Mouse (Mus musculus) lung, adult 18-20 months (tissue): Measurements from ENCODE around the gene Adgb.
A peak's percentile ranks its signal among the peaks of the same experiment; 100 is the strongest.

Experiments
- DNase-seq, 2 experiments: peaks; one replicate each; pipeline ENCODE4 v3.0.0; 2022; ENCODE audit warnings: mixed read lengths in 2 of 2

The Adgb gene

GRCm38 (mm10) chr10:10471961-10472610 is at the start of gene Adgb:
Gene Adgb (minus strand): TSS chr10:10472326.
- DNase-seq, result peak; percentile 70 to 77

GRCm38 (mm10) chr10:10480139-10480538 is 8.0 kb upstream of the Adgb start:
- no peak for DNase-seq

GRCm38 (mm10) chr10:10477429-10477828 is 5.3 kb upstream of the Adgb start:
- peak in 1 of 2 experiments; percentile 9 for DNase-seq

GRCm38 (mm10) chr10:10476956-10477355 is 4.8 kb upstream of the Adgb start:
- no peak for DNase-seq

GRCm38 (mm10) chr10:10476549-10476948 is 4.4 kb upstream of the Adgb start:
- DNase-seq, result no peak

- DNase-seq, result no peak
These were observed 3.2 kb downstream of the Adgb start for GRCm38 (mm10) chr10:10468699-10469547.

GRCm38 (mm10) chr10:10460113-10460512 is 12.0 kb downstream of the Adgb start:
- no peak for DNase-seq

- peak; percentile 42 to 47 for DNase-seq
These were observed 15.1 kb downstream of the Adgb start for GRCm38 (mm10) chr10:10456991-10457390.

GRCm38 (mm10) chr10:10449067-10449466 is 23.1 kb downstream of the Adgb start:
- DNase-seq, result peak in 1 of 2 experiments; percentile 60

GRCm38 (mm10) chr10:10444841-10445466 is 27.2 kb downstream of the Adgb start:
- DNase-seq, result no peak

GRCm38 (mm10) chr10:10443558-10443957 is 28.6 kb downstream of the Adgb start:
- DNase-seq, result no peak

GRCm38 (mm10) chr10:10435014-10435413 is 37.1 kb downstream of the Adgb start:
- DNase-seq, result no peak

- no peak for DNase-seq
These were observed 42.5 kb downstream of the Adgb start for GRCm38 (mm10) chr10:10429635-10430034.

- no peak for DNase-seq
These were observed 43.1 kb downstream of the Adgb start for GRCm38 (mm10) chr10:10429032-10429431.

GRCm38 (mm10) chr10:10424383-10424782 is 47.7 kb downstream of the Adgb start:
- DNase-seq, result no peak

GRCm38 (mm10) chr10:10411046-10411445 is 61.1 kb downstream of the Adgb start:
- DNase-seq, result no peak

- DNase-seq, result peak in 1 of 2 experiments; percentile 9
These were observed 64.0 kb downstream of the Adgb start for GRCm38 (mm10) chr10:10408166-10408565.

- no peak for DNase-seq
These were observed 76.2 kb downstream of the Adgb start for GRCm38 (mm10) chr10:10395784-10396481.

- no peak for DNase-seq
These were observed 97.5 kb downstream of the Adgb start for GRCm38 (mm10) chr10:10374629-10375028.

- DNase-seq, result no peak
These were observed 108.1 kb downstream of the Adgb start for GRCm38 (mm10) chr10:10364025-10364424.

- no peak for DNase-seq
These were observed 116.4 kb downstream of the Adgb start for GRCm38 (mm10) chr10:10355605-10356227.

- DNase-seq, result no peak
These were observed 119.9 kb downstream of the Adgb start for GRCm38 (mm10) chr10:10352184-10352583.
